Mouse (Mus musculus) ES-E14 (cell line): ENCODE results near the gene Gal3st1.

Experiments
- CHD2 ChIP-seq: IDR thresholded peaks from 2 replicates; pipeline ENCODE4 v1.6.1; 2014; ENCODE audit warnings: mild to moderate bottlenecking, low read depth, low read length, inconsistent platforms
- MAFK ChIP-seq: IDR thresholded peaks from 2 replicates; pipeline ENCODE4 v1.6.1; 2014; ENCODE audit warnings: mild to moderate bottlenecking, low read depth, low read length, inconsistent platforms; ENCODE audit not compliant: insufficient read depth
- ZC3H11A ChIP-seq: IDR thresholded peaks from 2 replicates; pipeline ENCODE4 v1.6.1; 2012; ENCODE audit warnings: low read depth, mild to moderate bottlenecking, inconsistent platforms, low read length, borderline replicate concordance
- ZNF384 ChIP-seq: IDR thresholded peaks from 2 replicates; pipeline ENCODE4 v1.6.1; 2012; ENCODE audit warnings: low read depth, low read length, inconsistent platforms

- TF ChIP-seq ZC3H11A (no peak), MAFK (no peak), ZNF384 (no peak), CHD2 (no peak)
Measured at GRCm38 (mm10) chr11:3963155-3963554, 20.3 kb upstream of the Gal3st1 start.
